Mouse (Mus musculus) erythroblast, embryonic 14.5 days (primary cell): ENCODE data around the gene Ttll2.
"Not testable (repeated sequence)": the region's sequence is repeated elsewhere in the genome, so short reads cannot be mapped to it uniquely, and the experiment has no call there.

ENCODE experiments used
- GATA1 ChIP-seq: IDR thresholded peaks from 2 replicates; pipeline ENCODE4 v1.6.1; 2012; ENCODE audit warnings: low read length, inconsistent platforms, mixed read lengths
- TAL1 ChIP-seq: IDR thresholded peaks from 3 replicates; pipeline ENCODE4 v1.6.1; 2012; ENCODE audit warnings: low read length, inconsistent platforms, mixed read lengths

DNA sequence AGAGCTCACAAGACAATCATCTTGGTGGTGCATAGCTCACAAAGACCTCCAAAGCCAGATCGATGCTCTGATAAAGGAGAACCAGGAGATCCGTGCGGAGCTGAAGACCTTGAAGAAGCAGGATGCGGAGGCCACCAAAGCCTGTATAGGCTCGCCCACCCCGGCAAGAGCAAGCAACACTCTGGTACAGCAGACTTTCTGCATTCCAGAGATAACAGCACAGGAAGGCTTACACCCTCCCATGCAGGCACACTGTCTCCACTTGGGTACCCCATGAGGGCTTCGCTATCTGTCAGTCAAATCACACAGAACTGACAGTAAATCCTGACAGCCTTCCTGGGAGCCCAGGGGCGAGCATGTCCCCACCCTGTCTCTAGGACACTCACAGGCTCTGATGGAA lies 26.1 kb downstream of the Ttll2 start:
- not testable (repeated sequence) for TF ChIP-seq GATA1, TAL1
